Mouse (Mus musculus) CD4-positive, CD25-positive, alpha-beta regulatory T cell, adult 4 months (primary cell): Measurements from ENCODE around the gene Gm20458. TPM values are rescaled to one million over a fixed set of nuclear protein-coding genes. Genes with fewer than 3 reads are reported as not detected.

ENCODE experiments used
- ATAC-seq: one replicate; pipeline ENCODE4 v1.8.0; 2017
- polyA plus RNA-seq, 2 experiments: library from polyadenylated mRNA; unstranded; fragments of 100-300 nt; shearing (Covaris generic); gene quantifications; one replicate each; pipeline ENCODE4 v1.2.1; 2017

Gm20458 gene
- polyA plus RNA-seq, 2 experiments from 2014 or later: not detected

GRCm38 (mm10) chr2:164504919-164505318, 44.2 kb downstream of the Gm20458 start:
- no peak for ATAC-seq

- ATAC-seq: no peak
These were observed 45.0 kb downstream of the Gm20458 start for GRCm38 (mm10) chr2:164505619-164506347.

- ATAC-seq: no peak
These were observed 47.0 kb downstream of the Gm20458 start for GRCm38 (mm10) chr2:164507811-164508210.

GRCm38 (mm10) chr2:164510621-164511190, 49.9 kb downstream of the Gm20458 start:
- no peak for ATAC-seq

GRCm38 (mm10) chr2:164512121-164512909, 51.5 kb downstream of the Gm20458 start:
- no peak for ATAC-seq

GRCm38 (mm10) chr2:164513389-164513788, 52.6 kb downstream of the Gm20458 start:
- no peak for ATAC-seq

- ATAC-seq: no peak
These were observed 54.1 kb downstream of the Gm20458 start for GRCm38 (mm10) chr2:164514916-164515315.

GRCm38 (mm10) chr2:164515897-164516296, 55.1 kb downstream of the Gm20458 start:
- ATAC-seq: no peak

- no peak for ATAC-seq
These were observed 55.8 kb downstream of the Gm20458 start for GRCm38 (mm10) chr2:164516592-164516991.

GRCm38 (mm10) chr2:164517485-164518221, 56.9 kb downstream of the Gm20458 start:
- no peak for ATAC-seq

GRCm38 (mm10) chr2:164518266-164519170, 57.8 kb downstream of the Gm20458 start:
- ATAC-seq: no peak

- no peak for ATAC-seq
These were observed 58.4 kb downstream of the Gm20458 start for GRCm38 (mm10) chr2:164519171-164519526.

GRCm38 (mm10) chr2:164520782-164521181, 60.0 kb downstream of the Gm20458 start:
- no peak for ATAC-seq

- ATAC-seq: peak; percentile 92
These were observed 61.1 kb downstream of the Gm20458 start for GRCm38 (mm10) chr2:164521841-164522240.

- peak; percentile 37 for ATAC-seq
These were observed 61.5 kb downstream of the Gm20458 start for GRCm38 (mm10) chr2:164522280-164522679.

- no peak for ATAC-seq
These were observed 62.6 kb downstream of the Gm20458 start for GRCm38 (mm10) chr2:164523301-164523773.

- ATAC-seq: no peak
These were observed 67.8 kb downstream of the Gm20458 start for GRCm38 (mm10) chr2:164528557-164528956.

GRCm38 (mm10) chr2:164531169-164531568, 70.4 kb downstream of the Gm20458 start:
- peak; percentile 77 for ATAC-seq

GRCm38 (mm10) chr2:164534315-164534714, 73.5 kb downstream of the Gm20458 start:
- ATAC-seq: peak; percentile 38

GRCm38 (mm10) chr2:164537003-164537402, 76.2 kb downstream of the Gm20458 start:
- ATAC-seq: no peak
